Mouse (Mus musculus) stomach, postnatal 0 days (tissue): ENCODE results near the gene Erc2. TPM values are rescaled to one million over a fixed set of nuclear protein-coding genes. Genes with fewer than 3 reads are reported as not detected.

ENCODE experiments used
- ATAC-seq: fragments of 200-750 bp; cut with Nextera tagmentation; 2 replicates; pipeline ENCODE4 v1.8.0; 2017; ENCODE audit not compliant: low FRiP score, low TSS enrichment
- DNase-seq: peaks from one replicate; pipeline ENCODE4 v3.0.0-alpha.2; 2016; ENCODE audit warnings: low spot score
- H3K27ac ChIP-seq: fragments of 300-500 bp; sonication (generic); replicated peaks from 2 replicates; pipeline ENCODE4 v1.5.1; 2014; ENCODE audit warnings: mild to moderate bottlenecking, control low read depth
- H3K27me3 ChIP-seq: fragments of 300-500 bp; sonication (generic); 2 replicates; pipeline ENCODE4 v1.6.1; 2014; ENCODE audit warnings: low read length; ENCODE audit not compliant: control insufficient read depth, insufficient read depth
- H3K36me3 ChIP-seq: fragments of 300-500 bp; sonication (generic); 2 replicates; pipeline ENCODE4 v1.6.1; 2014; ENCODE audit warnings: low read length, mixed read lengths; ENCODE audit not compliant: control insufficient read depth, insufficient read depth
- H3K4me1 ChIP-seq: fragments of 300-500 bp; sonication (generic); replicated peaks from 2 replicates; pipeline ENCODE4 v1.6.1; 2014; ENCODE audit warnings: antibody characterized with exemption; ENCODE audit not compliant: control insufficient read depth, insufficient read depth
- H3K4me2 ChIP-seq: fragments of 300-500 bp; sonication (generic); replicated peaks from 2 replicates; pipeline ENCODE4 v1.6.1; 2014; ENCODE audit warnings: low read depth, mild to moderate bottlenecking, control low read depth, moderate library complexity
- H3K4me3 ChIP-seq: fragments of 300-500 bp; sonication (generic); 2 replicates; pipeline ENCODE4 v1.5.1; 2014; ENCODE audit warnings: low read depth, low read length, control low read depth
- H3K9ac ChIP-seq: fragments of 300-500 bp; sonication (generic); 2 replicates; pipeline ENCODE4 v1.6.1; 2014; ENCODE audit warnings: mild to moderate bottlenecking, low read length, control low read depth, mixed read lengths
- H3K9me3 ChIP-seq: fragments of 300-500 bp; sonication (generic); 2 replicates; pipeline ENCODE4 v1.6.1; 2016; ENCODE audit warnings: low read length; ENCODE audit not compliant: control insufficient read depth
- CTCF ChIP-seq: IDR thresholded peaks from 2 replicates; pipeline ENCODE4 v1.5.1; 2016; ENCODE audit warnings: antibody characterized with exemption, low read depth, mild to moderate bottlenecking, moderate library complexity
- EP300 ChIP-seq: optimal IDR thresholded peaks from 2 replicates; pipeline ENCODE3; 2016; ENCODE audit warnings: antibody characterized with exemption
- WGBS: fragments of 180-500 bp; shearing (Covaris S2); extraction: QIAGEN DNeasy Blood & Tissue Kit; methylation state at CpG from one replicate; pipeline ENCODE4 v1.1.7; 2014; 5-methylcytosine and 5-hydroxymethylcytosine counted together
- polyA plus RNA-seq: library from polyadenylated mRNA; unstranded; fragments of >200 nt; fragmentation: Nextera tagmentation; extraction: Ambion mirVana; gene quantifications from 2 replicates; pipeline ENCODE4 v1.2.1, GENCODE M21; 2015

The Erc2 gene
- polyA plus RNA-seq, 1 experiment from 2014 or later = 3.0 TPM

- no peak overlapping the region for H3K9ac ChIP-seq
- ATAC-seq (no peak), DNase-seq (peak; percentile 37)
- no peaks in the 10 kb centered on the region for H3K9me3 ChIP-seq
- no peaks in the 10 kb centered on the region for H3K36me3 ChIP-seq
- no peak overlapping the region for H3K4me3 ChIP-seq
- WGBS = 90% methylated on average over 3 of the region's 3 CpGs
- H3K4me1 ChIP-seq = no peaks in the 10 kb centered on the region
- no peak overlapping the region for H3K4me2 ChIP-seq
- TF ChIP-seq EP300 (no peak), CTCF (peak; percentile 99)
- no peak overlapping the region for H3K27ac ChIP-seq
- H3K27me3 ChIP-seq = no peaks in the 10 kb centered on the region
Measured at GRCm38 (mm10) chr14:27803961-27804360, 181.7 kb downstream of the Erc2 start.

- H3K27me3 ChIP-seq = no peaks in the 10 kb centered on the region
- H3K4me1 ChIP-seq = no peaks in the 10 kb centered on the region
- no peak overlapping the region for H3K9ac ChIP-seq
- DNase-seq (no peak), ATAC-seq (no peak)
- TF ChIP-seq EP300 (no peak), CTCF (no peak)
- no peak overlapping the region for H3K27ac ChIP-seq
- no peaks in the 10 kb centered on the region for H3K9me3 ChIP-seq
- no peak overlapping the region for H3K4me3 ChIP-seq
- H3K4me2 ChIP-seq = no peak overlapping the region
- 68% methylated on average over 13 of the region's 13 CpGs for WGBS
- H3K36me3 ChIP-seq = no peaks in the 10 kb centered on the region
Measured at GRCm38 (mm10) chr14:27805064-27805463, 182.8 kb downstream of the Erc2 start.

GRCm38 (mm10) chr14:27808080-27808479 is 185.9 kb downstream of the Erc2 start:
- 4% methylated on average over 9 of the region's 9 CpGs for WGBS
- Histone ChIP-seq H3K27me3 (no peaks in the 10 kb centered on the region), H3K4me2 (no peak overlapping the region), H3K9me3 (no peaks in the 10 kb centered on the region), H3K9ac (no peak overlapping the region), H3K4me3 (no peak overlapping the region), H3K27ac (no peak overlapping the region), H3K36me3 (no peaks in the 10 kb centered on the region), H3K4me1 (no peaks in the 10 kb centered on the region)
- no peak; the same call in 1 of the 2 replicates for ATAC-seq
- DNase-seq = peak; percentile 50
- peak; percentile 96 for TF ChIP-seq CTCF
- no peak for TF ChIP-seq EP300

- Histone ChIP-seq H3K36me3 (no peaks in the 10 kb centered on the region), H3K27ac (no peak overlapping the region), H3K4me3 (no peak overlapping the region), H3K27me3 (no peaks in the 10 kb centered on the region), H3K4me1 (no peaks in the 10 kb centered on the region), H3K9me3 (no peaks in the 10 kb centered on the region), H3K9ac (no peak overlapping the region), H3K4me2 (no peak overlapping the region)
- TF ChIP-seq EP300 (no peak), CTCF (peak; percentile 10; the same call in 1 of the 2 replicates)
- ATAC-seq (no peak), DNase-seq (no peak)
- 53% methylated on average over 10 of the region's 10 CpGs for WGBS
Measured at GRCm38 (mm10) chr14:27808523-27809114, 186.4 kb downstream of the Erc2 start.

GRCm38 (mm10) chr14:27810790-27811189 is 188.6 kb downstream of the Erc2 start:
- H3K4me2 ChIP-seq = no peak overlapping the region
- H3K4me1 ChIP-seq = no peaks in the 10 kb centered on the region
- ATAC-seq (peak; percentile 66; the same call in 1 of the 2 replicates), DNase-seq (peak; percentile 30)
- no peaks in the 10 kb centered on the region for H3K9me3 ChIP-seq
- H3K4me3 ChIP-seq = no peak overlapping the region
- H3K9ac ChIP-seq = no peak overlapping the region
- no peaks in the 10 kb centered on the region for H3K36me3 ChIP-seq
- 45% methylated on average over 7 of the region's 7 CpGs for WGBS
- TF ChIP-seq CTCF (no peak), EP300 (no peak)
- no peak overlapping the region for H3K27ac ChIP-seq
- H3K27me3 ChIP-seq = no peaks in the 10 kb centered on the region

- H3K27ac ChIP-seq = no peak overlapping the region
- H3K36me3 ChIP-seq = no peaks in the 10 kb centered on the region
- TF ChIP-seq CTCF (no peak), EP300 (no peak)
- no peak overlapping the region for H3K4me3 ChIP-seq
- no peaks in the 10 kb centered on the region for H3K27me3 ChIP-seq
- peak; percentile 35 for DNase-seq
- H3K9ac ChIP-seq = no peak overlapping the region
- H3K9me3 ChIP-seq = no peaks in the 10 kb centered on the region
- ATAC-seq = peak; percentile 87; the same call in 1 of the 2 replicates
- no peaks in the 10 kb centered on the region for H3K4me1 ChIP-seq
- 82% methylated on average over 3 of the region's 3 CpGs for whole genome bisulfite sequencing
- no peak overlapping the region for H3K4me2 ChIP-seq
Measured at GRCm38 (mm10) chr14:27811649-27812048, 189.4 kb downstream of the Erc2 start.
